Mouse (Mus musculus) layer of hippocampus, adult 11-12 months (tissue): Measurements from ENCODE around the gene Impg2.

Experiments
- DNase-seq: peaks from one replicate; pipeline ENCODE4 v3.0.0; 2022; ENCODE audit warnings: low spot score

Gene Impg2

GRCm38 (mm10) chr16:56204051-56204450 lies at the start of gene Impg2:
Impg2 (plus strand) TSS chr16:56204313.
- DNase-seq = no peak

GRCm38 (mm10) chr16:56163466-56163865 lies 40.6 kb upstream of the Impg2 start:
- DNase-seq = no peak

GRCm38 (mm10) chr16:56170247-56170646 lies 33.9 kb upstream of the Impg2 start:
- peak; percentile 50 for DNase-seq

GRCm38 (mm10) chr16:56175867-56176581 lies 28.1 kb upstream of the Impg2 start:
- DNase-seq = no peak

GRCm38 (mm10) chr16:56186863-56187262 lies 17.2 kb upstream of the Impg2 start:
- no peak for DNase-seq

- peak; percentile 66 for DNase-seq
Measured at GRCm38 (mm10) chr16:56188198-56188597, 15.9 kb upstream of the Impg2 start.

GRCm38 (mm10) chr16:56212740-56213139 lies 8.6 kb downstream of the Impg2 start:
- DNase-seq = no peak

GRCm38 (mm10) chr16:56227686-56228085 lies 23.6 kb downstream of the Impg2 start:
- DNase-seq = no peak

GRCm38 (mm10) chr16:56229455-56229854 lies 25.3 kb downstream of the Impg2 start:
- no peak for DNase-seq

GRCm38 (mm10) chr16:56231300-56231699 lies 27.2 kb downstream of the Impg2 start:
- peak; percentile 58 for DNase-seq

- peak; percentile 3 for DNase-seq
Measured at GRCm38 (mm10) chr16:56232736-56233135, 28.6 kb downstream of the Impg2 start.

- DNase-seq = no peak
Measured at GRCm38 (mm10) chr16:56246031-56246430, 41.9 kb downstream of the Impg2 start.

GRCm38 (mm10) chr16:56273917-56274316 lies 69.8 kb downstream of the Impg2 start:
- no peak for DNase-seq

- no peak for DNase-seq
Measured at GRCm38 (mm10) chr16:56279060-56279459, 74.9 kb downstream of the Impg2 start.

- DNase-seq = no peak
Measured at GRCm38 (mm10) chr16:56279752-56280151, 75.6 kb downstream of the Impg2 start.

- DNase-seq = no peak
Measured at GRCm38 (mm10) chr16:56281336-56281735, 77.2 kb downstream of the Impg2 start.

- DNase-seq = no peak
Measured at GRCm38 (mm10) chr16:56283330-56283729, 79.2 kb downstream of the Impg2 start.

- DNase-seq = no peak
Measured at GRCm38 (mm10) chr16:56283873-56284272, 79.8 kb downstream of the Impg2 start.

GRCm38 (mm10) chr16:56286076-56286475 lies 82.0 kb downstream of the Impg2 start:
- DNase-seq = no peak

- DNase-seq = no peak
Measured at GRCm38 (mm10) chr16:56286977-56287376, 82.9 kb downstream of the Impg2 start.

GRCm38 (mm10) chr16:56294887-56295286 lies 90.8 kb downstream of the Impg2 start:
- no peak for DNase-seq

GRCm38 (mm10) chr16:56295888-56296648 lies 92.0 kb downstream of the Impg2 start:
- DNase-seq = no peak

- no peak for DNase-seq
Measured at GRCm38 (mm10) chr16:56298248-56298647, 94.1 kb downstream of the Impg2 start.
